Mouse (Mus musculus): ENCODE data around the gene Tdp1.
"Not testable (repeated sequence)": the region's sequence is repeated elsewhere in the genome, so short reads cannot be mapped to it uniquely, and the experiment has no call there.

Gene Tdp1

DNA sequence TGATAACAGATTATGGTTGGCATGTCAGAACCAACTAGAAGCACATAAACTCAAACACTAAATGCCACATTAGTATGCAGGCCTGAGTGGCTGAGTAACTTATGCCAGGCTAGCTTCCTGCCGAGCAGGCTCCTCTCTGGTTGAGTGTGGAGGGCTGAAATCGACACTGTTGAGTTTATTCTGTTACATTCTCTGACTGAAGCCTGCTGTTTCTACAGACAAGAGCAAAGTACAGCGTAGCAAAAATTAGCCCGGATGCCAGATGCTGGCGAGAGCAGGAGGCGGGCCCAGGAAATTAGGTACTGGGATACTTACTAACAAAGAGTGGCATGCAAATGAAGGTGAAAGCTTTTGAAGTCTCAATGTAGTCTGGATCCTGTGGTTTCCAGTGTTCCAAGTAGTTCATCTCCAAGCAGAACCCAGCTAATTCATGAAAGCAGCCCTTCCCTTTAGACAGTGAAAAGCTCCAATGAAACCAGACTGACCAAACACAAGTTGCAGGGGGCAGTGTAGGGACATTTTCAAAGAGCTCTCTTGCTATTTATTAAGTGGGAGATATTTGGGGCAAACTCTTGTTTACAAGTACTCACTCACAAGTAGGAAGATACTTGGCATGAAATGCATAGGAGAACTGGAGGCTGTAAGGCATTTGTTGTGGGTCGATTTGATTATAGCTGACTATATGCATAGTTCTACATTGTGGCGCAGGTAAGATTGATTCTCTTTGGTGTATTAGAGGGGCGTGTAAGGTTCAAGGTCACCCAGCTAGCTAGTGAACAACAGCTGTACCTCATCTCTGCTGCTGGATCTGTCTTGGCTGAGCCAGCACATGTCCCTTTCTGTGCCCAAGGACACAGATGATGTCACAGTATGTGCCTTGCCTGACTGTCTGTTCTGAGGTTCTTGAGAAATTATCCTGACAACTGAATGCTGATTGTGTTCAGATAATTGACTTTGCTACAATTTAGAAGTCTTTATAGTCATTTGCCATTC lies 74.0 kb downstream of the Tdp1 start:
- DNase-seq, result no peak

DNA sequence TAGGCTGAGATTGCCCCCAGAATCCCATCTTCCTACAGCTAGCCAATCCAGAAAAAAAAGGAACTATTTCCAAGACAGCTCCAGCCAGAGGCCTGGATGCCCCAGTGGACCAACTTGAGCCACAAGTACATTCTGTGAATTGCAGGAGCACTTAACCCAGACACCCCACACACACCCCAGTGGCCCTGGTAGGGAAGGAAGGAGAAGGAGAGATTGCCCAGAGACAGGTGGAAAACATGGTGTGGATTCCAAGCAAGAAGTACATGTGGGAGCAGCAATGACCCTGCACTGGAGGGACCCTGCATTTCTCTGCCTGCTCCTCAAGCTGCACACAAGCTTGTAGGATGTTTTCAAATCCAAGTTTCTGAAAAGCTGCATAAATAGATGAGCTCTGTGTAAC lies 75.0 kb downstream of the Tdp1 start:
- no peak for DNase-seq

DNA sequence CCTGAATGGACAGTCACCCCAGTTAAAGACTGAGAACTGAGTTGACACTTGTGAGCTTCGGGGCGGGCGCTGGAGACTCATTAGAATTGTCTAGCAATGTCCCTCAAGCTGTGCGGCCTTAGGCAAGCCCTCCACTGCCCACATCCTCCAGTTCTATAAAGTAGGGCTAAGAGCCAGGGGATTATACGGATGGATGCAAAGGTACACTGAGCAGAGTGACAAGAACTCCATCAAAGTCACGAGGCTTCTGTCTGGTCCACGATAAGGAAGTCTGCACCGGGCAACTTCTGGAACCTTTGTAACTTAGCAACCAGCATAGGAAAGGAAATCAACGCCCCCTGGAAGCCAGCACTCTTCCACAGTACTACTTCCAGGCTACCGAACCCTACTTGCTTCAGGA lies 75.6 kb downstream of the Tdp1 start:
- no peak for DNase-seq

DNA sequence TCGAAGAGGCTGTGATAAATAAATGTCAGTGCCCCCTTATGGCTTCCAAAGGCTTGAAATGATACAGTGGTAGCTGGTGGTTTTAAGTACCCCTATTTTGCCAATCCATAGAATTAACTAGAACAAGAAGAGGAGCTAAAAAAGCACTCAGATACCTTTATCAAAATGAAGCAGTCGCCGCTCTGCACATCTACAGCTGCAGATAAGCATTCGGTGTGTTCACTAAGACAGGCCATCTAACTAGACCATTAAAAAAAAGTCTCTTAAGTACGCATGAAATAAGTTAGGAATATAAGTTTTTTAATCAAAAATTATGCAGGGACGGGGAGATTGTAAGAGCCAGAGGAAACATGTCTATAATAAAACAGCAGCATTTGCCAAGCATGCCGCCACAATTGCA lies 76.4 kb downstream of the Tdp1 start:
- no peak for DNase-seq

DNA sequence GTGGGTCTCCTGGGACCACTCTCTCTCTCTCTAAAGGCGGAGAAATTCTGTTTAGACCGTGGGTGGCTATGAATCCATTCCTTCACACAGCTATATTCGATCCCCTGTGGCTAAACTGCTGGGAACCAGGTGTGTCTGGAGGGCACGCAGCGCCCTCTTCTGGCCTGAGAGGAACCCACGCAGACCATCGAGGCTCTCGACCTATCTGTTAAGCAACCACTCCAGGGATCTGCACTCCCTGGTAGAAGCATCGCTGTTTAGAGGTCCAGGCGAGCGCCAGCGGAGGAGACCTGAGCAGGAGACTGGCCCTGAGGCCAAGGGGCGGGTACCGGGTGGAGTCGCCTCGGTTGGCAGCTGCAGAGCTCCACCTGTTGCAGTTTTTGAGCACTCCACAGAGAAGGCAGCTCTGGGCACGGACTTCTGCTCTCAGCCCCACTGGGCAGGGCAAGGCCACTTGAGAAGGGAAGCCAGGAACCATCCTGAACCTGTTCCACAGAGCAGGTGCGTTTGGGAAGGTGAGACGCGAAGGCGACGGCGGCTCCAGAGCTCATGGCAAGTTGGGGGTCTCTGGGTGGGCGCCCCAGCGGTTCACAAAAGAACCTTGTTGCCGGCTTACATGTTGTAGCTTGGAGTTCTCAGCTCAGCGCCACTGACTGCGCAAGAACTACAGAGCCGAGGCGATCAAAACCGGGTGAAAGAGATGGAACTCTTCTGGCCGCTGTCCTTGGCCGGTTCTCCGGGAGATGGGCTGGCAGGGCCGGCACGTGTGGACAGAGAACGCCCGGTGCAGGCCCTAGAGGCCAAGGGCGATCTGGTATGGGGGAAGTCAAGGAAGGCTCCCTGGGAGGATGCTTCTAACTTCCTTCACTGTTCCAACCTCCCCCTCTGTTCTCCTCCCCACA lies 80.2 kb downstream of the Tdp1 start, which contains the start of gene Kcnk13:
Gene Kcnk13 (plus strand): TSS at position 199 of the 902 bp plus-strand sequence.
- peak; percentile 59 to 70 for DNase-seq

DNA sequence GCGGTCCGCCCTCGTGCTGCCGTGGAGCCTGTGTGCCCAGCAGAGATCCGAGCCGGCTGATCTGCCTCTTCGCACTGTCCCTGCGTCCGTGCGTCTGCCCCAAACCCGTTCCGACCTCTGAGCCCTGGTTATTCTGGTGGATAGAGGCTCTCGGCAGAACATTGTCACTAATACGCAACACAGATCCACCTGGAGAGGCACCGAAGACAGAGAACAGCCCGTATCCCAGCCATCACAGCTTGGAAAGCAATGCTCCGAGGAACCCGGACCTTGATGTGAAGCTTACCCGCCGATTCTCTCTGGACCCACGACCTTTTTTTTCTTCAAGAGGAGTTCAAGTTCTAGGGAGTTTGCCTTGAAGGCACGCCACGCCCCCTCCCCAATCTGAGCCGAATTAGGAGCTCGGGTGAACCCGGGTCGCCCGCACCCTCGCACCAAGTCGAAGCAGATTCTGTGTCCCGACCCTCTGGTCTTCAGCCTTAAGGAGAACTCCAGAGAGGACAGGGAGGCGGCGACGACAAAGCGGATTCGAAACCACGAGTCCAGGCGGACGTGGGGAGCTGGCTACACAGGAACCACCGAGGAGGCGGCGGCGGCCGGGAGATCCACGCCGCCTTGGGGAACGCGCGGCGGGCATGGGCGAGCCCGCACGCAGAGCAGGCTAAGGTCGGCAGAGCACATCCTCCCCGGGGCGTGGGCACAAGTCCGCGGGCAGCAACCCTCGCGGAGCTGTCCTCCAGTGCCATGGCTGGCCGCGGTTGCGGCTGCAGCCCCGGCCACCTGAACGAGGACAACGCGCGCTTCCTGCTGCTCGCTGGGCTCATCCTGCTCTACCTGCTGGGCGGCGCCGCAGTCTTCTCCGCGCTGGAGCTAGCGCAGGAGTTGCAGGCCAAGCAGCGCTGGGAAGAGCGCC lies 81.1 kb downstream of the Tdp1 start:
- peak; percentile 17 to 41 for DNase-seq

DNA sequence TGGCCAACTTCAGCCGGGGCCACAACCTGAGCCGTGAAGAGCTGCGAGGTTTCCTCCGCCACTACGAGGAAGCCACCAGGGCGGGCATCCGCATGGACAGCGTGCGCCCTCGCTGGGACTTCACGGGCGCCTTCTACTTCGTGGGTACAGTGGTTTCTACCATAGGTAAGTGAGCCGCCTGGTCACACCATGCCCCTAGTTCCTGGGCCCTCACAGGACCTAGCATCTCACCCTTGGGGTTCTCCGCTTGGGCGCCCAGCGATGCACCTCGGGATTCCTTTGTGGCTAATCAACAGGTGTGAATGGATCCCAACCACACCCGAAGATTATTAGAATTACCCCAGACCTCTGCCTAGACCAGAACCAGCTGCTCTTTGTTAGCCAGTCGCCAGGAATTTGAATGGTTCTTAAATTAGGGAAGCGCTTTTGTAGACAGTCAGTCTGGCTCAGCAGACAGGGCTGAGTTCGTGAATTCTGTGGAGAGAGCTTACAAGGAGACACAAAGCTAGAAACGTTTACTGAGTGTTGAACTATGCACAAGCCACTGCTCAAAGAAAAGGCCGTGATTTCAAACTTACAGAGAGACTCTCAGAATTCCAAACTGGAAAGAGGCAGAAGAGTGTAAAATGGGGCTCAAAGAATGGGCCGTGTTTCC lies 81.9 kb downstream of the Tdp1 start:
- DNase-seq, result no peak

DNA sequence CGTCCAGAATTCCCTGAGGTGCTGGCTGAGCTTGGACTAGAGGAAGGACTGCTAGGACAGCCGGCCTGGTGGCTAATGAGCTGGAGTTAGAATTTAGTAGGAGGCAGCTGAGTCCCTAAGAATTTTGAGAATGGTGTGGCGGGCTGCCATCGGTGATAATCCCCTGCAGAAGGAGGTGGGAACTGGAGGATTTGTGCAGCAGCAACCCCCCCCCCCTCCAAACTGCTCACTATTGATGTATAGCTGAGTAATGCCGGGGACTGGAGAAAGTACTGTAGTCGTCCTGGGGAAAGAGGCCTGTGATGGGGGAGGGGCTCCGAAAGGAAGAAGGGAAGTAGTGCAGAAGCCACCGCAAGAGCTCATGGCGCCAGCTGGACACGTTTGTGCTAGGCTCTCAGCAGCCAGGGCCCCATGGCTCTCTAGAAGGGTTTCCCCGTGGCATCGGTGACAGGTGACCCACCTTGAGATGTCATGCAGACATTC lies 82.6 kb downstream of the Tdp1 start:
- DNase-seq, result no peak

DNA sequence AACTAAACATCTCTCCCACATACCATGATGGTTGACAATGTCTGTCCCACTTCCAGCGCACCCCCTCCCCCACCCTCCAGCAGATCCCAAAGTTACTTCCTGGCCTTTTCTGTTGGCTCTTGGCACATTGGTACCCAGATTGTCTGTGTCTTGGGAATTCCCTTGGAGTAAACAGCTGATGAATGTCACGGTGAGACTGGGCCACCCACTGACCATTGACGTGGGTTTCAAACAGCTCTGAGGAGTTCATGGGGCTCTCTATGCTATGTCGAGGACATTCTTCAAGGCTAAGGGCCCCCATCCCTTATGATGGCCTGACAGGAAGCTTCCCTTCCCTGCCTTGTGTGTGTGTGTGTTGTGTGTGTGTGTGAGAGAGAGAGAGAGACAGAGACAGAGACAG lies 85.6 kb downstream of the Tdp1 start:
- DNase-seq, result no peak

DNA sequence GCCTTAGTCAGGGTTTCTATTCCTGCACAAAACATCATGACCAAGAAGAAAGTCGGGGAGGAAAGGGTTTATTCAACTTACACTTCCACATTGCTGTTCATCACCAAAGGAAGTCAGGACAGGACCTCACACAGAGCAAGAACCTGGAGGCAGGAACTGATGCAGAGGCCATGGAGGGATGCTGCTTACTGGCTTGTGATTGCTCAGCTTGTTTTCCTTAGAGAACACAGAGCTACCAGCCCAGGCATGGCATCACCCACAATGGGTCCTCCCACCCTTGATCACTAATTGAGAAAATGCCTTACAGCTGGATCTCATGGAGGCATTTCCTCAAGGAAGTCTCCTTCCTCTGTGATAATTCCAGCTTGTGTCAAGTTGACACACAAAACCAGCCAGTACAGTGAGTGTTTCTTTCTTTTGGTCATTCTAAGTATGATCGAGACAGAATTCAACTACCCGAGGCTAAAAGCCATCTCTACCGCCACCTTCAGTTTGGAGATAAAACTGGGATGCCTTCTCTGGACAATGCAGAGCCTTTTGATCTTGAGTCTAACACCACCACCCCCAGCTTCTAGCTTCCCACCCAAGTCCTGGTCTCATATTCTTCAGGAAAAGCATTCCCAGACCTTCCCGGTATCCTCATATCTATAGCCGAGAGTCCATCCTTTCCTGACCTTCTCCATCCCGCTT lies 87.0 kb downstream of the Tdp1 start:
- DNase-seq, result not testable (repeated sequence)

DNA sequence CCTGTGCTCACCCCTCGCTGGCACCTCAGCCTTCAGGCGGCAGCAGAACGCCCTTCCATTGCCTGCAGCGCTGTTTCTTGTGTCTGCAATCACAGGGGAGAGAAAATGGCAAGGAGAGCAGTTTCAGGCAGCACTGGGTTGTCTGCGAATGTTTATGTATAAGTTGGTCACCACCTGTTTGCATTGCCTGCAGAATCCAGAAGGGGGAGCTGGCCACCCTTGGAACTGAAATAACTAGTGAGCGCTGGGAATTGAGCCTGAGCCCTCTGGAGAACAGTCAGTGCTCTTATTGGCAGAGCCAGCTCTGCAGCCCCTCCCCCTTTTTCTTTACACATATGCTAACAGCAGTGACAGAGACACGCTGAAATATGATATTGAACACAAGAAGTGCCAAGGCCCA lies 88.5 kb downstream of the Tdp1 start:
- DNase-seq, result no peak

DNA sequence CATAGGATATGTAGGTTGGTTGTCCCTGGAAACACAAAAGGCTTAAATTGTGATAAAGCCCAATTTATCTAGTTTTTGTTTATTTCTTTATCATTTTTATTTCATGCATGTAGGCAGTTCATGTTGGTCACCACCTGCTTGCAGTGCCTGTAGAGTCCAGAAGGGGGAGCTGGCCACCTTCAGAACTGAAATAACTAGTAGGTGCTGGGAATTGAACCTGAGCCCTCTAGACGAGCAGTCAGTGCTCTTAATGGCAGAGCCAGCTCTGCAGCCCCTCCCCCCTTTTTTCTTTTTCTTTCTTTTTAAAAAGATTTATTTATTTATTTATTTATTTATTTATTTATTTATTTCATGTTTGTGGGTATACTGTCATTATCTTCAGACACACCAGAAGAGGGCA lies 89.3 kb downstream of the Tdp1 start:
- DNase-seq, result no peak

DNA sequence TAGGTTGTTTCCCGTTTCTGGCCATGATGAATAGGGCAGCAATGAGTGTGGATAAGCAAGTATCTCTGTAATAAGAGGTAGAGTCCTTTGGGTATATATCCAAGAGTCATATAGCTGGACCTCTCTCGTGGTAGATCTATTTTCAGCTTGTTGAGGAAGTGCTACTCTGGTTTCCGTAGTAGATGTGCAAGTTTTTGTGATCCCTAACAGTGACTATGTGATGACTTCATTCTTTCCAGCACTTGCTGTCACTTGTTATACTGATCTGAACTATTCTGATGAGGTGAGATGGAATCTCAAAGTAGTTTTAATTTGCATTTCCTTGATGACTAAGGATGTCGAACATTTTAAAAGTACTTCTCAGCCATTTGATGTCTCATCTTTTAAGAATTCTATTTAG lies 95.2 kb downstream of the Tdp1 start:
- DNase-seq, result no peak

DNA sequence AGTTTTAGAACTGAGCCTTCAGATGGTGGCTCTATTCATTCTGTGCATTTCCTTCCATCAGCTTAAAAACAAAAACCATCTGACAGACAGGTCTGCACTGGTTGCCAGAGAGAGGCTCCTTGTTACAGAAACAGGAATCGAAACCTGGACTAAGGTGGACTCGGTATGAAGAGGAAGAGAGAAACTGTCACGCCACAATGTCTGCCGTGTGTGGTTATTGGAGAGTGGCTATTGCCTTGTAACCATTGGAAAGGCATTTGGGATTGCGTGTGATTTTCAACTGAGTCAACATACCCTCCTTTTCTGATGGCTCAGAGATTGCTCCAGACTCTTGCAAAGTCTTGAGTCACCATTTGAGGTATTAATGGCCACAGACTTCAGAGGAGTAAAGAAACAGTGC lies 102.5 kb downstream of the Tdp1 start:
- no peak for DNase-seq

DNA sequence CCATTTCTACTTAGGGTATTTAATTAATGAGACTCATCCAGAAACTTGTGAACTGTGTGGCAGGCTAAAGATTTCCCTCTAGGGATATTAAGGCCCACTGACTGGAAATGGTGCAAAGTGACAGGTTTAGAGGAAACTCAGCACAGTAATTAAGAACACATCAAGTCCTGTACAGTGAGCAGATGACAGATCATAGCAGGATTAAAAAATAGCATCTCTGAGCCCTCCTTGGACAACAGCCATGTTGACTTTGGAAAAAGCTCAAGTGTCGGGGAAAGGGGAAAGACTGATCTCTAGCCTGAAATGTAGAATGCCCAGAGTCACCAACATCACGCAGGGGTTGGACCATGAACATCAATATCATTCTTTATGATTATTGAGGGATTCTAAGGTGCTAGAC lies 103.8 kb downstream of the Tdp1 start:
- no peak for DNase-seq

DNA sequence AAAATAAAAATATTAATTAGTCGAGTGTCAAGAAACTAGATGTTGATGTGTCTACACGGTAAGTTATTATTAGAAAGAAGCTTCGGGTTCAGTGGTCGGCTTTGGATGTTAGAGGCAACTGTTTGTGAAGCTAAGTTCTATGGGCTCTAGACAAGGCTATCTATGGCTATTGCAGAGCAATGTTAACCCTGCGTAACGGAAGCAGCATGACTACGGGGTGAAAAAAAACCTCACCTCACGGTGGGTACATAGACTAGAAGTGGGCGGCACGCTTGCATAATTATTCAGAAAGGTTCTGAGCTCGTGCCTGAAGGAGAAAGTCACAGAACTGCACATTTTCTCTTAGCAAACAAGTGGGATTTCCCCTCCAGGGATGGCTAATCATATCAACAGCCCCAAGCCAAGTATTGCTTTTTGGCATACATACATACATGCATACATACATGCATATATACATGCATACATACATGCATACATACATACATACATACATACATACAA lies 108.1 kb downstream of the Tdp1 start:
- DNase-seq, result no peak

DNA sequence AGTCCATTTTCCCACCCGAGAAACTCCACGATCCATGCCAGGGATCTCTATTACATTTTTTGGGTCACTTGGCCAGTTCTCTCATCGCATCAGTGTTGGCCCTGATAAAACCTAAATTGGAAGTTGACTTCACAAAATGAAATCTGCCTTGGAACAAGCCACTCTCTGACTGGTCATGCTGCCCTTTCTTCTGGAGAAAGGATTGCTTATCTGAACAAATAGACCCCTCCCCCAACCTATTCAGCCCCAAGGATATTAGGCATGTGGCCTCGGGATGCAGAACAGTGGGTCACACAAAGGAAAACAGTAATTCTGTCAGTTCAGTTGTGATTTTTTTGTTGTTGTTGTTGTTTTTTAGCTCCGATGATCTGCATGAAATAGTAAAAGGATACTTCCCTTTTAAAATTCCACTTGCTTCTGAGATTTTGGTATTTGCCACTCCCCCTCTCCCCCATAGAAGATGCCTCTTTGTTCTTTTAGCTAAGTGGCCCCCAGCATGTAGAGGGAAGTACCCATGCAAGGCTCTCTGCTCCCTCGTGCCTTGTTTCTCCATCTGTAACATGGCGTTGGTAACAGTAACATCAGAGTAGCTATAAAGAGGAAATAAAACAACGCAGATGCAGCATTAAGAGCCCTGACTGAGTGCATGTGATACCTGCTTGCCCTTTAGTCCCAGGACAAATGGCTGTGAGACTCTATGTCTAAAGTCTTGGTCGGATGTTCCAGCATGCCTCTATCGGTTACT lies 109.0 kb downstream of the Tdp1 start:
- no peak for DNase-seq

DNA sequence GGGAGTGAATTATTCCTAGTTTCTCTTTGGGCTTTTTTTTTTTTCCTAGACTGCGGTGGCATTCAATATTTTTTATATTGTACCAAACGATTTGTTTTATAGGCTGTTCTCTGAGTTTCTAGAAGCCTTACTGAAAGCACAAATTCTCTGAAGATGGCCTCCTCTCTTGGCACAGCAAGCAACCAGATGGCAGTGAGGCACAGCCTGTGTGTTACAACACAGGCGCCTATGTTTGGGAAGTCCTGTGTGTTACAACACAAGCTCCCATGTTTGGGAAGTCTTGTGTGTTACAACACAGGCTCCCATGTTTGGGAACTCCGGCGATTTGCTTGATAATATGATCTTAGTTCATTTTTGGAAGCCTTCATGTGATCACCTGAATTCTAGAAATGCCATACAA lies 111.6 kb downstream of the Tdp1 start:
- no peak for DNase-seq

DNA sequence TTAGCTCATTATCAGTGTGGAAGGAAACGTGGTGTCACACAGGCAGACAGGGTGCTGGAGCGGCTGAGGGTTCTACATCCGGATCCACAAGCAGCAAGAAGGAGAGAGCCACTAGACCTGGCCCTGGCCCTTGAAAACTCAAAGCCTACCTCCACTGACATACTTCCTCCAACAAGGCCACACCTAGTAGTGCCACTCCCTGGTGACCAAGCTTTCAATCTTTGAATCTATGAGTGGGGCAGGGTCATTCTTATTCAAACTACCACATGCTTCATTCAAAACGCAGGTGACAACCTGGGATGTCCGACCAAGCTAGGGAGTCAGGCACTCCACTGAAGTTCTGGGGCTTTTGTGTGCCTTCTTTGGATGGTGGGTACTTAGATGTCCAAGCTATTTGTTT lies 115.4 kb downstream of the Tdp1 start:
- DNase-seq, result no peak

DNA sequence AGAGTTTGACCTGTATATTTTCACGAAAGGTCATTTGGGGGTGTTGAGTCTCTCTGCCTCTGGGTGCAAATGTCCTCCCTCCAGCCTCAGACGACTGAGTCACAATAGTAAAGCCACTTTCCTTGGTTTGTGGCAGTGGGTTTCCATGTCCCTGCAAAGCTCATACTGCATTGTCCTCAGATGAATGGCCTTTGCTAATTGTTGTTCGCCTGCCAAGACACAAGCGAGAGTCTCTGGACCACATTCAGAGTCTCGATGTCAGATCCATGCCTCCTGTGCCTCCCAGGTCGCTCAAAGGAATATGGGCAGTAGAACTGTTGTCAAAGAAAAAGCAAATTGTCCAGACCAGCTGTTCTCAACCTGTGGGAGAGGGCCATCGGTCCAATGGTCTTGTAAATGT lies 116.1 kb downstream of the Tdp1 start:
- DNase-seq, result no peak

Measured in cerebellum, adult 18-20 months (tissue).